Mouse (Mus musculus): Measurements from ENCODE around the gene Ocln. TPM values are rescaled to one million over a fixed set of nuclear protein-coding genes. Genes with fewer than 3 reads are reported as not detected.
"Not testable (repeated sequence)": the region's sequence is repeated elsewhere in the genome, so short reads cannot be mapped to it uniquely, and the experiment has no call there.

Gene Ocln
- polyA plus RNA-seq, 1 experiment from 2014 or later = 7.8 TPM

DNA sequence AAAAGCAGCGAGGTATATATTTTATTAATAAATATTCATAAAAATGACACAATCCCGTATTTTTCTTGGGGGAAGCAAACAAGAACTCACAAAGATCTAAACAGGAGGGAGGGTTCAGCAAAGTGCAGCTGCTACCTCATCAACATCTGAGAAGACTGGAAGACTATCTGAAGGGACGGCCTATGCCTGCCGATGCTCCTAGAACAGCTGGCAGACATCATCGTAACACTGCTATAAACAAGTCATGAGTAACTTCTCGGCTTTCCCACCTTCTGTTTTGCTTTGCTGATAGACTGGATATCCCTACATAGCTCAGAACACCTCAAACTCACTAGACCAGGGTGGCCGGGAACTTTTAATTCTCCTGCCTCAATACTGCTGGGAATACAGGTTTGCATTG is 68.9 kb downstream of the Ocln start:
- Histone ChIP-seq H3K4me2 (no peak overlapping the region), H3K9ac (no peak overlapping the region), H3K4me1 (no peaks in the 10 kb centered on the region), H3K27me3 (no peaks in the 10 kb centered on the region), H3K36me3 (peaks cover 60% of the 10 kb centered on the region), H3K27ac (no peak overlapping the region), H3K4me3 (no peak overlapping the region), H3K9me3 (no peaks in the 10 kb centered on the region)
- 95% methylated on average over 7 of the region's 7 CpGs for WGBS
- no peak for ATAC-seq (ENCODE audit: insufficient number of reproducible peaks, insufficient read depth, low FRiP score, low TSS enrichment, low read depth)

DNA sequence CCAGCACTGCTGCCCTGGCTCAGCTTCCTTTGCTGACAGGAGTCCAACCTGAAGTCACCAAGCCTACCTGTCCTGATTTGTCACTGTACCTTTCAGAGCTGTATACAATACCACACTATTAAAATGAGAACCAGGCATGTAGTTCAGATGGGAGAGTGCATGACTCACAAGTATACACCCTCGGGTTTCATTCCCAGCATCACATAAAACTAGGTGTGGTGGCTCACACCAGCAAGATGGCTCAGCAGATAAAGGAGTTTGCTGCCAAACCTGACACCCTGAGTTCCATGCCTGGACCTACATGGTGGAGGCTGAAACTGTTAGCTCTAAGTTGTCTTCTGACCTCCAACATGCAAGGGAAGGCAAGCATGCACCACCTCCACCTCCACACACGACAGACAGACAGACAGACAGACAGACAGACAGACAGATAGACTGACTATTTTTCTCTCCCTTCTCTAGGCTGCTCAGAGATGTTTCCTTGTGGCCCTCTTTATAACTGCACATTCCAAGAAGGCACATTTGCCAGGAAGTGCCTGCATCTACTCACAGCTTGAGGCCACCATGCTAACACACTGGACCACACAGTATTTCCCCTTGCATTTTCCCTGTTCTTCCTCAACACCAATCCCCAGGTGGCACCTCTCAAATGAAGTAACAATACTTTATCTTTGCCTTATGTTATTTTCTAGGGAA is 88.8 kb downstream of the Ocln start:
- no peak for ATAC-seq (ENCODE audit: insufficient number of reproducible peaks, insufficient read depth, low FRiP score, low TSS enrichment, low read depth)
- Histone ChIP-seq H3K27ac (no peak overlapping the region), H3K4me3 (no peak overlapping the region), H3K9ac (no peak overlapping the region), H3K9me3 (peaks cover 7% of the 10 kb centered on the region; the same call in 1 of the 2 replicates), H3K4me2 (no peak overlapping the region), H3K36me3 (peaks cover 61% of the 10 kb centered on the region), H3K27me3 (no peaks in the 10 kb centered on the region), H3K4me1 (no peaks in the 10 kb centered on the region)
- 88% methylated on average over 2 of the region's 2 CpGs for WGBS

DNA sequence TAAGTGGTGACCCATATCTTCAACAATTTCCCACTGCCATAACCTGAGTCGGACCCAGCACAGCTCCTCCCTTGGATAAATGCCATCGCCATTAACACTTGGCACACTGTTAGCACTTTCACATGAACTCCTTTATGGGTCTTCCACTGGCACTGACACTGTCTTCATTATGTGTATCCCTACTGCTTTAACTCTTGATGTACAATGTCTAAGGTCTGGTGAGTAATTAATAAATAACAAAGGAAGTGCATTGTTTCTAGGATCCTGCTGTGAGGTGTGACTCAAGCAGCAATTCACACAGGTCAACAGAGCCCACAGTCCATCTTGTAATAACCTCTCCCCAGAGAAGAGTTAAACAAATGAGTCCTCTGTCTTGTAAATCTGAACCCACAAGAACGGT is 91.2 kb downstream of the Ocln start:
- H3K9ac ChIP-seq = no peak overlapping the region

DNA sequence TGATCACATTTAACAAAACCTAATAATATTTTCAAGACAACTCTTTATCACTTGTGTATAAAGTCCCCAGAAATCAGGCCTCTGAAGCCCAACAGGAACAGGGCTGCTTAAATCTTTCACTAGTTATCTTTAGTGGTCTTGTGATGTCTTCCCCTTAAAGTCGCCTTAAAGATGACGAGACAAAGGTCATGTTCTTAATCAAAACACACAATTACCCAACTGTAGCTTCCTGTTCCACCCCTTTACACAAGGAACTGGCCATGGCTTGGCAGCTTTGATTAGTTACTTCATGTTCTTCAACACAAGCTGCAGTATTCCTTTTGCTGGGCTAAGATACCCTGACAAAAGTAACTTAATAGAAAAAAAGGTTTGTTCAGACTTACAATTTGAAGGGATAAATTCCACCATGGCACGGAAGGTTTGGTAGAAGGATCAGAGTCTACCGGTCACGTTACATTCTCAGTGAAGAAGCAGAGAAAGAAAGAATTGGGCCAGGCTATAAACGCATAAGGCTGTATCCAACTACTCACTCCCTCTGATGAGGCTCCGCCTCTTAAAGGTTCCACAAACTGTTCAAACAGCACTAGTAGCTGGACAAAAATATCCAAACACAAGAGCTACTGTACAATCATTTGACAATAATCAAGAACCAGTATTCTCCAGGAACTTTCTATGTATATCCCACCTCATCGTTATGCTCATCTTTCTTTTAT is 99.9 kb downstream of the Ocln start, which contains the start of gene Naip1:
Gene Naip1, minus strand, starts transcription at position 455 of the 713 bp plus-strand sequence.
- ATAC-seq (ENCODE audit: insufficient number of reproducible peaks, insufficient read depth, low FRiP score, low TSS enrichment, low read depth); H3K27ac ChIP-seq; H3K4me2 ChIP-seq; H3K4me1 ChIP-seq; H3K9me3 ChIP-seq; H3K27me3 ChIP-seq; H3K36me3 ChIP-seq; H3K4me3 ChIP-seq; H3K9ac ChIP-seq: not testable (repeated sequence)
- 77% methylated on average over 8 of the region's 8 CpGs for WGBS

More for the DNA sequence above, 91.2 kb downstream of the Ocln start:
- H3K4me2 ChIP-seq = no peak overlapping the region
- peaks cover 40% of the 10 kb centered on the region for H3K36me3 ChIP-seq
- no peak for ATAC-seq (ENCODE audit: insufficient number of reproducible peaks, insufficient read depth, low FRiP score, low TSS enrichment, low read depth)
- no peaks in the 10 kb centered on the region for H3K4me1 ChIP-seq
- no peaks in the 10 kb centered on the region for H3K27me3 ChIP-seq
- H3K9me3 ChIP-seq = no peaks in the 10 kb centered on the region
- H3K4me3 ChIP-seq = no peak overlapping the region
- no peak overlapping the region for H3K27ac ChIP-seq
- WGBS = 74% methylated on average over 3 of the region's 3 CpGs

DNA sequence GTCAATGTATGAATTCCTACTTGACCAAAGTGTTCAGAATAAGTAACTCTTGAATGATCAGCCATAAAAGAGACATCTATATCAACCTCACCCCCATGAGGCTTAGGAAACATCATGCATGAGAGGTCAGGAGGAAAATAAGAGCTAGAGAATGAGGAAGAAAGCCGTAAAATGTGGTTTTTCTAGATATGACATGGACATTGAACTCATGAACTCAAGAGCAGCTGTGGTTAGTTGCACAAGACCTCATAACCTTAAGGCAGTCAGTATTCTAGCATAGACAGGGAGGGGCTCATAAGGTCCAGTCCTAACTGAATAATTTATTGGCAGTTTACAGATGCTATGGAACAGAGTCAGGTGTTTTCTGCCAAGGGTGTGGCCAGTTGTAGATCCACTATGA is 103.0 kb downstream of the Ocln start:
- no peaks in the 10 kb centered on the region for H3K4me1 ChIP-seq
- no peak overlapping the region for H3K9ac ChIP-seq
- WGBS = 84% methylated on average over 1 of the region's 1 CpGs
- no peaks in the 10 kb centered on the region for H3K36me3 ChIP-seq
- H3K4me3 ChIP-seq = no peak overlapping the region
- H3K9me3 ChIP-seq = no peaks in the 10 kb centered on the region
- H3K4me2 ChIP-seq = no peak overlapping the region
- no peaks in the 10 kb centered on the region for H3K27me3 ChIP-seq
- no peak for ATAC-seq (ENCODE audit: insufficient number of reproducible peaks, insufficient read depth, low FRiP score, low TSS enrichment, low read depth)
- H3K27ac ChIP-seq = no peak overlapping the region

Other genes with a start within 250 kb of the Ocln start
- gene Naip6, start 235.0 kb downstream of the Ocln start, polyA plus RNA-seq (2015; fragmentation: Nextera tagmentation; extraction: Ambion mirVana) = 0.06 and 0.14 TPM in 2 replicates
- gene Naip1, start 99.8 kb downstream of the Ocln start, polyA plus RNA-seq (2015; fragmentation: Nextera tagmentation; extraction: Ambion mirVana) = not detected in 2 replicates
- gene Gtf2h2, start 60.1 kb downstream of the Ocln start, polyA plus RNA-seq (2015; fragmentation: Nextera tagmentation; extraction: Ambion mirVana) = 76.8 and 86.5 TPM in 2 replicates
- gene Marveld2, start 64.3 kb upstream of the Ocln start, polyA plus RNA-seq (2015; fragmentation: Nextera tagmentation; extraction: Ambion mirVana) = 5.6 TPM in 2 replicates
- 295 and 310 TPM in 2 replicates for gene Ak6, start 98.3 kb upstream of the Ocln start, polyA plus RNA-seq (2015; fragmentation: Nextera tagmentation; extraction: Ambion mirVana)
- 23.6 and 24.2 TPM in 2 replicates for gene Rad17, start 98.3 kb upstream of the Ocln start, polyA plus RNA-seq (2015; fragmentation: Nextera tagmentation; extraction: Ambion mirVana)
- gene Taf9, start 98.9 kb upstream of the Ocln start, polyA plus RNA-seq (2015; fragmentation: Nextera tagmentation; extraction: Ambion mirVana) = 12.7 and 21.4 TPM in 2 replicates
- 4.4 and 4.7 TPM in 2 replicates for gene Ccdc125, start 117.0 kb upstream of the Ocln start, polyA plus RNA-seq (2015; fragmentation: Nextera tagmentation; extraction: Ambion mirVana)
- gene Cdk7, start 178.2 kb upstream of the Ocln start, polyA plus RNA-seq (2015; fragmentation: Nextera tagmentation; extraction: Ambion mirVana) = 91.7 and 98.8 TPM in 2 replicates
- gene Mrps36, start 191.9 kb upstream of the Ocln start, polyA plus RNA-seq (2015; fragmentation: Nextera tagmentation; extraction: Ambion mirVana) = 123 and 141 TPM in 2 replicates
- gene Cenph, start 223.2 kb upstream of the Ocln start, polyA plus RNA-seq (2015; fragmentation: Nextera tagmentation; extraction: Ambion mirVana) = 43.7 and 44.6 TPM in 2 replicates
- gene Ccnb1, start 233.9 kb upstream of the Ocln start, polyA plus RNA-seq (2015; fragmentation: Nextera tagmentation; extraction: Ambion mirVana) = 232 and 240 TPM in 2 replicates